8 mouse cellular contexts compared by ENCODE assay signal in the genomic region with DNA sequence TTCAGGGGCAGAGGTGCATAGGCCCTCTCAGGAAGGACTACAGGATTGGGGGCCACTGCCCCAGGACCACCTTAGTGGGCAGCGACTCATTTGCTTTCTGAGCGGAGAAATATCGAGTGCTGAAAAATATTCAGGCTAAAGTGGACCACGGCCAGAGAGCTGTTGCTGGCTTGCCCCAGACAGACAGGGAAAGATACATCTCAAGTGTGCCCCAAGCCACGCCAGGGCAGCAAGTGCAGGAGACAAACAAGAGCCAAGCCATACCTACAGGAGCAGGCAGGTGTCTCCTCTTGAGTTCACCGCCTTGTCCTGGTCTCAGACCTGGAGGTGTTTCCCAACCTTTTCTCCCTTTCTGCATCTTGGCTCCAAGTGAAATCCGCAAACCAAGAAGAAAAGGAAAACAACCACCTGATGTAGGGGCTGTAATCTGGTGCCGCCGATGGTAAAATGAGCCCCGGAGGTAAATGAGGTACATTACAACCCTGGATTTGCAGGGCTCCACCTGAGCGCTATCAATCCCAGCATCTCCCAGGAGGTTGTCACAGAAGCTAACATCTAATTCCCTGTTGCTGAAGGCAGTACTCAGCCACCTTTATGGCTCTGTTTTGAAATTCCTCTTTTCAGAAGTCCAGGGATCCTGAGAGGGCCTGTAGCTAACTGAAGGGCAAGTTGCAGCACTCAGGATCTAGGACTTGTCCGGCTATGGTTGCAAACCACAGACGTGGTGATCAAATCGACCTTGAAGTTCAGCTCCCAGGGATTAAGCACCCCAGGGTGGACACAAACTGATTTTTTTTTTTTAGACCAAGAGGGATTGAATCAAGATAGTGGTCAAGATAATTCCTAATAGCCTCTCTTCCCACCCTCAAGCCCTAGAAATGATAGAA. TPM values are rescaled to one million over a fixed set of nuclear protein-coding genes. Genes with fewer than 3 reads are reported as not detected.
A peak's percentile ranks its signal among the peaks of the same experiment; 100 is the strongest.
DNase-seq lines count a peak whose midpoint lies in the region; ATAC-seq lines count a peak whose summit lies in the region.

No protein-coding gene starts in this region.

- H3K27me3 ChIP-seq in embryonic facial prominence, embryonic 10.5 days (replicated peaks; ENCODE audit: low read depth, poor library complexity, severe bottlenecking): peaks cover 9% of the 10 kb centered on the region; the same call in 1 of the 2 replicates
- H3K27me3 ChIP-seq in midbrain, embryonic 12.5 days: 0 out of 2 replicates have a peak, but pooled peaks cover 6% of the 10 kb centered on the region

- peak overlapping the region; percentile 96 for H3K4me3 ChIP-seq in embryonic facial prominence, embryonic 10.5 days
- H3K4me3 ChIP-seq in midbrain, embryonic 12.5 days: peak overlapping the region; percentile 88

- H3K4me2 ChIP-seq in midbrain, embryonic 12.5 days (replicated peaks): peak overlapping the region; percentile 94

- H3K27ac ChIP-seq in embryonic facial prominence, embryonic 10.5 days (replicated peaks): peak overlapping the region; percentile 100
- H3K27ac ChIP-seq in midbrain, embryonic 12.5 days (replicated peaks): peak overlapping the region; percentile 97

- ATAC-seq in midbrain, embryonic 12.5 days (ENCODE audit: low FRiP score, low read depth): no peak

- peaks cover 50% of the 10 kb centered on the region for H3K4me1 ChIP-seq in embryonic facial prominence, embryonic 10.5 days
- peaks cover 22% of the 10 kb centered on the region for H3K4me1 ChIP-seq in midbrain, embryonic 12.5 days

- peak overlapping the region; percentile 63 for H3K9ac ChIP-seq in midbrain, embryonic 12.5 days (replicated peaks)

- H3K9me3 ChIP-seq in embryonic facial prominence, embryonic 10.5 days: no peaks in the 10 kb centered on the region
- no peaks in the 10 kb centered on the region for H3K9me3 ChIP-seq in midbrain, embryonic 12.5 days

- DNase-seq in heart, adult 11 months: peak; percentile 94
- no peak for DNase-seq in heart, postnatal 25 days (ENCODE audit: low spot score)
- peak; percentile 32 for DNase-seq in embryonic facial prominence, embryonic 10.5 days (ENCODE audit: low spot score)
- DNase-seq in induced T-regulatory cell, adult 2 months (ENCODE audit: low read depth): peak; percentile 26
- no peak for DNase-seq in gastrocnemius, adult 18-20 months (ENCODE audit: low spot score)
- DNase-seq in retina, embryonic 14.5 days (ENCODE audit: low spot score): no peak
- no peak for DNase-seq in B cell, adult 2 months

- WGBS in embryonic facial prominence, embryonic 10.5 days: 32% methylated on average over 14 of the region's 14 CpGs
- 34% methylated on average over 14 of the region's 14 CpGs for WGBS in midbrain, embryonic 12.5 days

- intact Hi-C loops in heart, postnatal 25 days (cut with DNase I): no loop called here

- H3K36me3 ChIP-seq in embryonic facial prominence, embryonic 10.5 days (replicated peaks): peaks cover 21% of the 10 kb centered on the region
- H3K36me3 ChIP-seq in midbrain, embryonic 12.5 days: no peaks in the 10 kb centered on the region

RNA-seq across cellular contexts. Expression of gene Slc38a10, which starts 39.6 kb away (rescaled TPM):
- 10 to 100 TPM; 75.9 to 78.0 TPM for total RNA-seq in heart, postnatal 25 days (2021)
- polyA plus RNA-seq in embryonic facial prominence, embryonic 10.5 days (2016; fragmentation: Nextera tagmentation; extraction: Ambion mirVana): 99.0 and 103 TPM in 2 replicates
- polyA plus RNA-seq in midbrain, embryonic 12.5 days (2016; fragmentation: Nextera tagmentation; extraction: Ambion mirVana): 105 and 106 TPM in 2 replicates
- 10 to 100 TPM; 39.0 to 48.2 TPM for total RNA-seq in gastrocnemius, adult 18-20 months (2021)

RNA-seq across cellular contexts. Expression of gene Bahcc1, which starts 42.0 kb away (rescaled TPM):
- 1 to 10 TPM; 7.8 to 8.3 TPM for total RNA-seq in heart, postnatal 25 days (2021)
- 18.0 and 18.4 TPM in 2 replicates for polyA plus RNA-seq in embryonic facial prominence, embryonic 10.5 days (2016; fragmentation: Nextera tagmentation; extraction: Ambion mirVana)
- 25.1 and 26.1 TPM in 2 replicates for polyA plus RNA-seq in midbrain, embryonic 12.5 days (2016; fragmentation: Nextera tagmentation; extraction: Ambion mirVana)
- 1 to 10 TPM; 3.4 to 4.6 TPM for total RNA-seq in gastrocnemius, adult 18-20 months (2021)

Comparison
In these comparisons a context has a peak if more than half of its experiments do, and no peak if none do; other contexts are left out.
1. DNase-seq: peak in heart, adult 11 months (single experiment), embryonic facial prominence, embryonic 10.5 days (single experiment) and induced T-regulatory cell, adult 2 months (single experiment); none in heart, postnatal 25 days (single experiment), gastrocnemius, adult 18-20 months (single experiment), retina, embryonic 14.5 days (single experiment) and B cell, adult 2 months (0 of 2).